Mouse (Mus musculus) limb, embryonic 15.5 days (tissue): ENCODE data around the gene 4930452B06Rik. TPM values are rescaled to one million over a fixed set of nuclear protein-coding genes. Genes with fewer than 3 reads are reported as not detected.

ENCODE experiments used
- ATAC-seq: fragments of 200-750 bp; cut with Nextera tagmentation; 2 replicates; pipeline ENCODE4 v1.8.0; 2017; ENCODE audit warnings: low read depth, moderate TSS enrichment; ENCODE audit not compliant: insufficient number of reproducible peaks, low FRiP score, low TSS enrichment
- H3K27ac ChIP-seq: fragments of 300-500 bp; sonication (generic); 2 replicates; pipeline ENCODE4 v1.5.1; 2015; ENCODE audit warnings: moderate library complexity, mild to moderate bottlenecking, inconsistent platforms
- H3K27me3 ChIP-seq: fragments of 300-500 bp; sonication (generic); 2 replicates; pipeline ENCODE4 v1.6.1; 2015; ENCODE audit warnings: inconsistent platforms
- H3K36me3 ChIP-seq: fragments of 300-500 bp; sonication (generic); 2 replicates; pipeline ENCODE4 v1.6.1; 2015; ENCODE audit warnings: inconsistent platforms
- H3K4me1 ChIP-seq: fragments of 300-500 bp; sonication (generic); 2 replicates; pipeline ENCODE4 v1.6.1; 2015; ENCODE audit warnings: inconsistent platforms
- H3K4me2 ChIP-seq: fragments of 300-500 bp; sonication (generic); 2 replicates; pipeline ENCODE4 v1.6.1; 2015; ENCODE audit warnings: mild to moderate bottlenecking, inconsistent platforms
- H3K4me3 ChIP-seq: fragments of 300-500 bp; sonication (generic); 2 replicates; pipeline ENCODE4 v1.5.1; 2015; ENCODE audit warnings: mild to moderate bottlenecking, inconsistent platforms
- H3K9ac ChIP-seq: fragments of 300-500 bp; sonication (generic); 2 replicates; pipeline ENCODE4 v1.6.1; 2015; ENCODE audit warnings: inconsistent platforms
- H3K9me3 ChIP-seq: fragments of 300-500 bp; sonication (generic); 2 replicates; pipeline ENCODE4 v1.6.1; 2016; ENCODE audit warnings: inconsistent platforms
- WGBS: fragments of 180-500 bp; shearing (Covaris S2); methylation state at CpG from one replicate; pipeline ENCODE4 v1.1.7; 2015; 5-methylcytosine and 5-hydroxymethylcytosine counted together
- polyA plus RNA-seq: library from polyadenylated mRNA; unstranded; fragments of >200 nt; fragmentation: Nextera tagmentation; extraction: Ambion mirVana; gene quantifications from 2 replicates; pipeline ENCODE4 v1.2.1, GENCODE M21; 2015

Gene 4930452B06Rik
- polyA plus RNA-seq, 1 experiment from 2014 or later, result 3.8 TPM

DNA sequence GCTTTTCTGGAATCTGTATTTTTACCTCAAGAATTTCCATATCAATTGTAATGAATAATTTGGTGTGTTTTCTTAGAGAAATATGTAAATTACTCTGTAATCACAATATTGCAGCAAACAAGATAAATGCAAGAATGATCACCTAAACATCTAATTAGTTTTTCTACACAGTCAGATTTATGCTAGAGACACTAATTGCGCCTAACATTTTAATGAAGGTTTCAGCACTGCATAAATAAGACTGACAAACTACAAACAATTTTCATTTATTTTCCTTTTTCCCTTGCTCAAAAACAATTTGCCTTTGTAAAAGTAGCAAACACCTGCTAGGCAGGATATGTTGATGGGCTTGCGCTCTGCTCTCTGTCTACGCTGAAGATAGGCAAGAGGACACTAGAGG is 152.0 kb downstream of the 4930452B06Rik start:
- no peaks in the 10 kb centered on the region for H3K36me3 ChIP-seq
- H3K4me2 ChIP-seq, result no peak overlapping the region
- no peak for ATAC-seq
- H3K9ac ChIP-seq, result no peak overlapping the region
- H3K27ac ChIP-seq, result no peak overlapping the region
- H3K9me3 ChIP-seq, result no peaks in the 10 kb centered on the region
- H3K4me3 ChIP-seq, result no peak overlapping the region
- no peaks in the 10 kb centered on the region for H3K27me3 ChIP-seq
- no peaks in the 10 kb centered on the region for H3K4me1 ChIP-seq
- WGBS, result 96% methylated on average over 3 of the region's 3 CpGs

DNA sequence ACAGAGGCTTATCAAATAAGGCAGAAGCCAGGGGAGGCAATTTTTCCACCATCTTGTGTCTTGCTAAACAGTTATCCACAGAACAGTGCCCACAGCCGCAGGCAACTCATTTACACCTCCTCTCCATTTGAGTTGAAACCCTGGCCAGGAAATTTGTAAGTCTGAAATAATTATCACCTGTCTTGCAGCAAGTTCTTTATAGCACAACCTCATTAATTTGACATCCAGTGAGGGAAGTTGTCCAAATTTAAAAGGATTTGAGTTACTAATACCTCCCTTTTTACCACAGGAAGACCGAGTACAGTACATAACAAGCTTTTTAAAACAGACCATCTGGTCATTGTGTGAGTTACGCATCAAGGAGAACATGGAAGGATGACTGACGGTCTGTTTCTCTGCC is 154.8 kb downstream of the 4930452B06Rik start:
- Histone ChIP-seq H3K27ac (no peak overlapping the region), H3K4me1 (no peaks in the 10 kb centered on the region), H3K4me3 (no peak overlapping the region), H3K36me3 (no peaks in the 10 kb centered on the region), H3K27me3 (no peaks in the 10 kb centered on the region), H3K9me3 (no peaks in the 10 kb centered on the region), H3K9ac (no peak overlapping the region), H3K4me2 (no peak overlapping the region)
- no peak for ATAC-seq
- 37% methylated on average over 4 of the region's 4 CpGs for WGBS

DNA sequence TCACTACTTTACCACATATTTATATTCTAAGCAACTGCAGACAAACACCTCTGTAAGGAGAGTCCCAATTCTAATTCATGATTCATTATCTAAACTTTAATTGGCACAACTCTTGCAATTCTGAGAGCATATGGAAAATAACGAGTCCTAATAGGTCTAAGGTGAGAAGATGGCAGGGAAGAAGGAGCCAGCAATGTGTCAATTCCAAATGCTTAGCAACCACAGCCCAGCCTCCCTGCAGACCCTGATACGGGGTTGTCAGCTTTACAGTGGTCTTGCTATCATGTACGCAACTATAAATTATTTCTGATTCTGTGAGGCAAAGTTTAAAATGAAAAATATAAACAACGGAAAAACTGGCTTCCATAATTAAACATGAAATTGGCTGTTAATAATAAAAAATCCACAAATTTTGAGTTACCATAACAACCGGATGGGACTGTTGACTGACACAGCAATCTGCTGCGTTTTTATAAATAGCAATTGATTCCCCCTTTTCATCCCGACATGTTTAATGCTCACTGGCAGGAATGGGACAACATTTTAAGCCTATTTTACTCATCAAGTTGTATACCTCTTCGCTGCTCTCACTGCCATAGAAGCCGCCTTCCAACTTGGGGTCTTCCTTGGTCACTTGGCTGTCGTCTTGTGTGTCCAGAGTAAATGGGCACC is 155.6 kb downstream of the 4930452B06Rik start:
- WGBS, result 83% methylated on average over 10 of the region's 10 CpGs
- no peaks in the 10 kb centered on the region for H3K4me1 ChIP-seq
- no peak overlapping the region for H3K9ac ChIP-seq
- no peak overlapping the region for H3K27ac ChIP-seq
- no peaks in the 10 kb centered on the region for H3K27me3 ChIP-seq
- H3K4me3 ChIP-seq, result no peak overlapping the region
- no peaks in the 10 kb centered on the region for H3K9me3 ChIP-seq
- H3K36me3 ChIP-seq, result no peaks in the 10 kb centered on the region
- no peak overlapping the region for H3K4me2 ChIP-seq
- ATAC-seq, result no peak

DNA sequence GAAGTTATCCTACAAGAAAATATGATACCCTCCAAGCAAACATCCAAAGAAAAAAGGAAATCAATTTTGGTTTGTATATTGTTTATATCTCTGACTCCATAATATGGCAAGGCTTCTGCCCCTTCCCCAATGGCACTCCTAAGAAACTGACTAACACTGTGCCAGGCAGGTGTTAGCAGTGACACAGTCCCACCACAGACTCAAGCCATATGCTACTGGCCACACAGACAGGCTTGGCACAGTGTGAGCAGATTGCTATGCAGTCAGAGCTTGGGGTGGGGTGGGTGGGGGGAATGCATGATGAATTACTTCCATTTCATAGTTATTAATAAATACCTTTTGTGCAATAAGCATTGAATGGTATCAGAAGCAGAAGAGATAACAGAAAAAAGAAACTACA is 157.4 kb downstream of the 4930452B06Rik start:
- no peaks in the 10 kb centered on the region for H3K27me3 ChIP-seq
- no peak overlapping the region for H3K27ac ChIP-seq
- no peak for ATAC-seq
- H3K4me1 ChIP-seq, result no peaks in the 10 kb centered on the region
- no peak overlapping the region for H3K4me3 ChIP-seq
- H3K9ac ChIP-seq, result no peak overlapping the region
- no peak overlapping the region for H3K4me2 ChIP-seq
- H3K9me3 ChIP-seq, result no peaks in the 10 kb centered on the region
- no peaks in the 10 kb centered on the region for H3K36me3 ChIP-seq

DNA sequence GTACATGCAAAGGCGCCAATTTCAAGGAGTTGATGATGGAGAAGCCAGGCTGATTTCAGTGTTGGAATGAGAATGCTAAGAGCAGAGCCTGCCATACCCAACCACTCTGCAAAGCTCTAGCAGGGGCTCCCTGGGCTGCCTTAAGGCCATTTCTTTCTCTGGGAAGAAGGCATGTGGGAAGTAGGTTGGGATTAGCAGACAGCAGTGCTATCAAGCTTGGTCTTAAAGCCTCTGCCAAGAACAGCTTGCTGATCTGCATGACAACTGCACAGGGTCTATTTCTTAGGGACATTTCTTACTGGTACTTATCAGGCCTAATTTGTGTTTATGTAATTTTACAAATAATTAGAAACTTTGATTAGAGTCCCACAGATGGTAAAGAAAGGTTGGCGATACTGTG is 161.8 kb downstream of the 4930452B06Rik start:
- no peak for ATAC-seq
- Histone ChIP-seq H3K4me1 (no peaks in the 10 kb centered on the region), H3K27me3 (no peaks in the 10 kb centered on the region), H3K9me3 (no peaks in the 10 kb centered on the region), H3K36me3 (no peaks in the 10 kb centered on the region), H3K9ac (no peak overlapping the region), H3K27ac (no peak overlapping the region), H3K4me3 (no peak overlapping the region), H3K4me2 (no peak overlapping the region)
- 90% methylated on average over 2 of the region's 2 CpGs for WGBS

DNA sequence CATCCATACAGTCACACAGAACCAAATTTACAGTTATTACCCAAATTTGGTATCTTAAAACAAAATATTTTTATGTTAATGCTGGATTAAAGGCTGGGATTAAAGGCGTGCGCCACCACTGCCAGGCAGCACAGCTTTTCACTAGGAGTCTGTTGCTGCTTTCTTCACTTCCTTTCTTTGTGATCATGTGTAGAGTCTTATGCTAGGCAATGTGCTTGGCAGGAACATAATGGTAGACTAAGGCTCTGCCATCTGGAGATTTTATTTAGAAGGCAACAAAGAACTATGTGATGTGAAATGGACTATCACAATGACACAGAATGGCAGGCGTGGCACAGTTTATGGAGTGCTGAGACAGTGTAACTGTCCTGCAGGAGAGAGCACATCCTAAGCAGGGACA is 162.7 kb downstream of the 4930452B06Rik start:
- Histone ChIP-seq H3K36me3 (no peaks in the 10 kb centered on the region), H3K9ac (no peak overlapping the region), H3K27me3 (no peaks in the 10 kb centered on the region), H3K9me3 (no peaks in the 10 kb centered on the region), H3K4me1 (no peaks in the 10 kb centered on the region), H3K4me2 (no peak overlapping the region), H3K4me3 (no peak overlapping the region), H3K27ac (no peak overlapping the region)
- WGBS, result 94% methylated on average over 3 of the region's 3 CpGs
- no peak for ATAC-seq

DNA sequence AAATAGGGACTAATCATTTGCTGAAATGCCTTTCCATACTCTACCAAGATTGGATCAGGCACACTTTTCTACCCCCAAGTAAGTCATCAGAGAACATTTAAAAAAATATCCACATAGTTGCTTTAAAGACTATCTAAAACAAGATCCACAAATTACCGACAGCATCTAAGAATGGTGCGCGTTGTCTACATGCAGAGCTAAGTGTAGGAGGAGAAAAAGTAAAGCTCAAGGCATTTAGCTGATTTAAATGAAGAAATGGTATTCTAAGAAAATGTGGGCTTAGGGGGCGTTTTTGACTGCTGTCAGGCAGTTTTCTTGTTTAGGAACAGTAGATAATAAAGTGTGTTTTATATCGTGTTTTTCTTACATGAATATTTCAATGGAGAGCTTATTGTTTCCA is 163.5 kb downstream of the 4930452B06Rik start:
- no peak for ATAC-seq
- H3K36me3 ChIP-seq, result no peaks in the 10 kb centered on the region
- H3K9me3 ChIP-seq, result no peaks in the 10 kb centered on the region
- WGBS, result 89% methylated on average over 5 of the region's 5 CpGs
- H3K4me2 ChIP-seq, result no peak overlapping the region
- no peak overlapping the region for H3K9ac ChIP-seq
- no peak overlapping the region for H3K4me3 ChIP-seq
- no peaks in the 10 kb centered on the region for H3K27me3 ChIP-seq
- no peaks in the 10 kb centered on the region for H3K4me1 ChIP-seq
- no peak overlapping the region for H3K27ac ChIP-seq

DNA sequence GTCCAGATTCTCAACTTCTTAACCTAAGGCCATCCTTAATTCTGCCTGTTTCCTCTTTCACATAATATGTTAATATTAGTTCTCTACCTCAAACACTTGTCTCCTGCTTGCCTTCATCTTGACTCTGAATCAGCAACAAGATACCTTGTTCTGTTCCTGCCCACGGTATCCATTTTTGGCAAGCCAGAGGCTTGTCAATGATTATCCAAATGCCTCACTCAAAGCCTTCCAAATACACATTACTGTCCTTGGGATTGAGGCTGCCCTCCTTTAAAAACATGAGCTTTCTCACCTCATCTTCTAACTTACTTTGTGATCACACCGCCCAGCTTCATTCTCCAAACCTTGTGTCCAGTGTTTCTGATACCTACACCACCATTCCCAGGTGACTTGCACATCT is 170.3 kb downstream of the 4930452B06Rik start:
- H3K9me3 ChIP-seq, result no peaks in the 10 kb centered on the region
- H3K4me1 ChIP-seq, result no peaks in the 10 kb centered on the region
- no peak for ATAC-seq
- H3K36me3 ChIP-seq, result no peaks in the 10 kb centered on the region
- WGBS, result 90% methylated on average over 2 of the region's 2 CpGs
- no peak overlapping the region for H3K4me3 ChIP-seq
- H3K4me2 ChIP-seq, result no peak overlapping the region
- no peaks in the 10 kb centered on the region for H3K27me3 ChIP-seq
- H3K9ac ChIP-seq, result no peak overlapping the region
- H3K27ac ChIP-seq, result no peak overlapping the region

DNA sequence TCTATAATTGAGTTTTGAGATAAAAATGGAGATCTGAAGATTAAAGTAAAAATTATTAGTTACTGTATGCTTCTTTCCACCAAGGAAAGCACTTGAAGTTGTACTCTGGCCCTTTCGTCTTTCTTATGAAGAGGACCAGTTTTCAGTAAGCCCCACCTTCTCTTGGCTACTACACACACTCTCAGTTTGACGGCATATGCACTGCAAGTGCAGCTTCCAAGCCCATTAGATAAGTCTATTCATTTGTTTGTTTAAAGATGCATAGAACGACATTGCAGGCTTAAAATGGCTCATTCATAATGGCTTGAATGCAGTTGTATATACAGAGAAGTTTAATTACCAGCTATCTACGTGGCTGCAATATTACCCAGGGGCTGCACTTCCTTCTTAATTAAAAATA is 171.1 kb downstream of the 4930452B06Rik start:
- Histone ChIP-seq H3K27ac (no peak overlapping the region), H3K4me3 (no peak overlapping the region), H3K4me2 (no peak overlapping the region), H3K27me3 (no peaks in the 10 kb centered on the region), H3K4me1 (no peaks in the 10 kb centered on the region), H3K9ac (no peak overlapping the region), H3K9me3 (no peaks in the 10 kb centered on the region), H3K36me3 (no peaks in the 10 kb centered on the region)
- no peak for ATAC-seq
- 61% methylated on average over 4 of the region's 4 CpGs for WGBS

DNA sequence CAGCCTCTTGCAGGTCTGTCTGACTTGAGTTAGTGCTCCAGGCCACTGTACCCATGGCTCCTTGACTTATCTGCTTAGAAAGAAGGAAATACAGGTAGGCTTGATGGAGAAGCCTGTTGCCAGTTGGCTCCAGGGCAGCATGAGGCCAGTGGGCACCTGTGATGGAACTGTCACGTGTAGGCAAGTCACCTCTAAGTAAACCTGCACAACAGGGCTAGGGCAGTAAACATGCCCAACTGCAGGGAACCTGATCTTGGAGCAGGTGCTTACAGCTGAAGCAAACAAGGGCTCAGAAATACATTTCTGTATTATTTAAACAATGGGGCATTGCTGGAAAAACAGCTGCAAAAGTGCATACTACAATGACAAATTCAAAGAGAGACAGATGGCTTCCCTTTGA is 171.8 kb downstream of the 4930452B06Rik start:
- Histone ChIP-seq H3K9me3 (no peaks in the 10 kb centered on the region), H3K9ac (no peak overlapping the region), H3K4me2 (no peak overlapping the region), H3K27me3 (no peaks in the 10 kb centered on the region), H3K27ac (no peak overlapping the region), H3K4me1 (no peaks in the 10 kb centered on the region), H3K36me3 (no peaks in the 10 kb centered on the region), H3K4me3 (no peak overlapping the region)
- 70% methylated on average over 1 of the region's 1 CpGs for WGBS
- ATAC-seq, result no peak

DNA sequence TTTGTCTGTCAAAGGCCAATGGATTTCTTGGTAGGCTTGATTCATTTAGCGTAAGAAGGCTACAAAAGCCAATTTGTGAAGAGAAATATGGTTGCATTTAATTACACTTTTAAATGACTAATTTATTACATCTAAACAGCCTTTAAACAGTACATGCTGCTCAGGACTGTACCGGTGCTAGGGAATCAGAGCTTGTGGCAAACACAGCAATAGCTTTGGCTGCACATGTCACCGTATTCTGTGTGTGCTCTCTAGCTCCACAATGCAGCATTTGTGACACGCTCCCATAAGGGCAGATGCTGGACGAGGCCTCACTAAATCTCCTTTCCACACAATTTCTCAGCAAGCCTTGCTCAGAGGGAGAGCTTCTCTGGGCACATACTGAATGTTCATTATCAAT is 187.9 kb downstream of the 4930452B06Rik start:
- Histone ChIP-seq H3K9me3 (no peaks in the 10 kb centered on the region), H3K4me3 (no peak overlapping the region), H3K27ac (no peak overlapping the region), H3K27me3 (no peaks in the 10 kb centered on the region), H3K9ac (no peak overlapping the region), H3K36me3 (no peaks in the 10 kb centered on the region), H3K4me2 (no peak overlapping the region), H3K4me1 (no peaks in the 10 kb centered on the region)
- WGBS, result 52% methylated on average over 5 of the region's 5 CpGs
- ATAC-seq, result no peak

DNA sequence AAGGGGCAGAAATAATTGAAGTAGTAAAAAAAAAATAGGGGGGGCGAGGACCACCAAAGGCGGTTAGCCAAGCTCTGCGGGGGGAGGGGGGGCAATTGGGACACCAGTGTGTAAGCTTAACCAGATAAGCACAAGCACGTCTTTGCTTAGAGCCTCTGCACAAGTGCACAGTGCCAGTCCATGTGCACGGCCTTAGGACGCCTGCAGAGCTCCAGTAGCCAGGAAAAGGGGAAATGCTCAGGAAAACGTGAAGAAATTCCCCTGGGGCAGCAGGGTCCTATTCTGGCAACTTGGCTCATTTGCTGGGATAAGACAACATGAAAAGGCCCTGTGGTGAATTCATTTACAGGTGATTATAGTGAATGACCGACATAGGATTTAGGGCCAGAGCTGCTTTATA is 188.7 kb downstream of the 4930452B06Rik start:
- H3K4me2 ChIP-seq, result no peak overlapping the region
- no peak overlapping the region for H3K9ac ChIP-seq
- no peaks in the 10 kb centered on the region for H3K4me1 ChIP-seq
- no peak overlapping the region for H3K4me3 ChIP-seq
- no peak for ATAC-seq
- 34% methylated on average over 8 of the region's 8 CpGs for WGBS
- no peaks in the 10 kb centered on the region for H3K36me3 ChIP-seq
- H3K9me3 ChIP-seq, result no peaks in the 10 kb centered on the region
- no peak overlapping the region for H3K27ac ChIP-seq
- no peaks in the 10 kb centered on the region for H3K27me3 ChIP-seq

DNA sequence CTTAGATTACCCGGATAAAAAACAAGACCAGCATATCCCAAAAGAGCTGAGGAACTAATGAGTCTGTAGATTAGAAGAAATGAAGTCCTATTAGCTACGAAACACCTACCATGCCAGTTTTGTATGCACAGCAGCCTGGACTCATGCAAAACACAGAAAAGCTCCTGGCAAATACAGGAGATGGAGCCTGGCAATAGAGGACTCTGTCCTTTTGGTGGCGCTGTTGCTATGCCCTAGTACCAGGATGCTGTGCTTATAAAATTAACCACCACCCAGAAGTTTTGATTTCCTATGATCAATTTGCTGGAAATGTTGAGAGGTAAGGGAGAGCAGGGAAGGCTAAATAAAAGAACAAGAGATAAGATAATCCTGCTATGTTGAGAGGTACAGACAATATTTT is 189.4 kb downstream of the 4930452B06Rik start:
- Histone ChIP-seq H3K4me2 (no peak overlapping the region), H3K27ac (no peak overlapping the region), H3K9me3 (no peaks in the 10 kb centered on the region), H3K36me3 (no peaks in the 10 kb centered on the region), H3K4me3 (no peak overlapping the region), H3K27me3 (no peaks in the 10 kb centered on the region), H3K9ac (no peak overlapping the region), H3K4me1 (no peaks in the 10 kb centered on the region)
- ATAC-seq, result no peak
- WGBS, result 65% methylated on average over 3 of the region's 3 CpGs
